Mouse (Mus musculus) midbrain, embryonic 11.5 days (tissue): ENCODE results near the gene Selplg. TPM values are rescaled to one million over a fixed set of nuclear protein-coding genes. Genes with fewer than 3 reads are reported as not detected.

Experiments
- ATAC-seq: fragments of 200-750 bp; cut with Nextera tagmentation; 2 replicates; pipeline ENCODE4 v1.8.0; 2017; ENCODE audit warnings: moderate TSS enrichment, moderate library complexity; ENCODE audit not compliant: low FRiP score
- DNase-seq: peaks from one replicate; pipeline ENCODE4 v3.0.0; 2015; ENCODE audit warnings: low spot score; ENCODE audit errors: missing footprints
- H3K27ac ChIP-seq: fragments of 300-500 bp; sonication (generic); 2 replicates; pipeline ENCODE4 v1.5.1; 2014; ENCODE audit warnings: low read depth, low read length
- H3K27me3 ChIP-seq: fragments of 300-500 bp; sonication (generic); 2 replicates; pipeline ENCODE4 v1.6.1; 2014; ENCODE audit warnings: mild to moderate bottlenecking, low read length, moderate library complexity, mixed read lengths; ENCODE audit not compliant: control insufficient read depth, insufficient read depth
- H3K36me3 ChIP-seq: fragments of 300-500 bp; sonication (generic); 2 replicates; pipeline ENCODE4 v1.6.1; 2014; ENCODE audit warnings: mild to moderate bottlenecking, low read length, moderate library complexity, mixed read lengths; ENCODE audit not compliant: control insufficient read depth, insufficient read depth
- H3K4me1 ChIP-seq: fragments of 300-500 bp; sonication (generic); 2 replicates; pipeline ENCODE4 v1.6.1; 2014; ENCODE audit warnings: low read length; ENCODE audit not compliant: control insufficient read depth, insufficient read depth
- H3K4me2 ChIP-seq: fragments of 300-500 bp; sonication (generic); 2 replicates; pipeline ENCODE4 v1.6.1; 2014; ENCODE audit warnings: mild to moderate bottlenecking, moderate library complexity
- H3K4me3 ChIP-seq: fragments of 300-500 bp; sonication (generic); 2 replicates; pipeline ENCODE4 v1.5.1; 2014; ENCODE audit warnings: low read depth, low read length
- H3K9ac ChIP-seq: fragments of 300-500 bp; sonication (generic); 2 replicates; pipeline ENCODE4 v1.6.1; 2014; ENCODE audit warnings: low read length
- H3K9me3 ChIP-seq: fragments of 300-500 bp; sonication (generic); 2 replicates; pipeline ENCODE4 v1.6.1; 2016; ENCODE audit warnings: low read length; ENCODE audit not compliant: control insufficient read depth
- WGBS: fragments of 180-500 bp; shearing (Covaris S2); extraction: QIAGEN DNeasy Blood & Tissue Kit; methylation state at CpG from one replicate; pipeline ENCODE4 v1.1.7; 2014; 5-methylcytosine and 5-hydroxymethylcytosine counted together
- polyA plus RNA-seq: library from polyadenylated mRNA; unstranded; fragments of >200 nt; fragmentation: Nextera tagmentation; extraction: Ambion mirVana; gene quantifications from 2 replicates; pipeline ENCODE4 v1.2.1, GENCODE M21; 2014

The Selplg gene
- polyA plus RNA-seq, 1 experiment from 2014 or later = 1.3 TPM

DNA sequence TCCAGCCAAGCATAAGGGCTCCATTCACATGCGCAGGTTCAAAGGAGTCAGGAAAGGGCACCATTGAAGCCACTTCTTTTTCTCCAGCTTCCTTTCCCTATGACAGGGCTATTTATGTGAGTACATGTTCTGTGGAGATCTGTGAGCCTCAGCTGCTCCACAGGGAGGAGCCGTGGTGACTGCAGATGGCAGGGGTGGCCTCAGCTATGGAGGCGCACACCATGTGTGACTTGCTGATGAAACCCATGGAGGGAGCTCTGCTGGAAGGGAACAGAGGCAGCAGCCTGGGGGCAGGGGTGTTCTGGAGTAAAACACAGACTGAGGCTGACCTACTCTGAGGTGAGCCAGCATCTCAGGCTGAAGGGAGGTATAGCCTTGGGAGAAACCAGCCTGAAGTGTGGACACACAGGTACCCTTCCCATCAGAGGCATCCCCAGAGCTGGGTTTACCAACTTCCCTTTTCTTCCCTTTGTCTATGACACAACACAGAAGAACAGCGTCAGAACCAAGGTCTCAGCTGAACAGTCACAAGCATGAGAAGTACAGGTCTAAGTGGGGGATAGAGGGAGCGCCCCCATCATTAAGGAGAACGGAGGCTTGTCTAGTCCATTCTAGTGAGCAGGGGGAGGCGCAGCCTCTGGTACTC lies 39.6 kb upstream of the Selplg start:
- no peak for ATAC-seq
- 80% methylated on average over 7 of the region's 7 CpGs for WGBS
- Histone ChIP-seq H3K27ac (peak overlapping the region; percentile 99), H3K9me3 (no peaks in the 10 kb centered on the region), H3K4me1 (peaks cover 45% of the 10 kb centered on the region), H3K4me3 (no peak overlapping the region), H3K4me2 (no peak overlapping the region; the same call in 1 of the 2 replicates), H3K36me3 (no peaks in the 10 kb centered on the region; the same call in 1 of the 2 replicates), H3K27me3 (no peaks in the 10 kb centered on the region), H3K9ac (peak overlapping the region; percentile 48)
- DNase-seq = no peak

DNA sequence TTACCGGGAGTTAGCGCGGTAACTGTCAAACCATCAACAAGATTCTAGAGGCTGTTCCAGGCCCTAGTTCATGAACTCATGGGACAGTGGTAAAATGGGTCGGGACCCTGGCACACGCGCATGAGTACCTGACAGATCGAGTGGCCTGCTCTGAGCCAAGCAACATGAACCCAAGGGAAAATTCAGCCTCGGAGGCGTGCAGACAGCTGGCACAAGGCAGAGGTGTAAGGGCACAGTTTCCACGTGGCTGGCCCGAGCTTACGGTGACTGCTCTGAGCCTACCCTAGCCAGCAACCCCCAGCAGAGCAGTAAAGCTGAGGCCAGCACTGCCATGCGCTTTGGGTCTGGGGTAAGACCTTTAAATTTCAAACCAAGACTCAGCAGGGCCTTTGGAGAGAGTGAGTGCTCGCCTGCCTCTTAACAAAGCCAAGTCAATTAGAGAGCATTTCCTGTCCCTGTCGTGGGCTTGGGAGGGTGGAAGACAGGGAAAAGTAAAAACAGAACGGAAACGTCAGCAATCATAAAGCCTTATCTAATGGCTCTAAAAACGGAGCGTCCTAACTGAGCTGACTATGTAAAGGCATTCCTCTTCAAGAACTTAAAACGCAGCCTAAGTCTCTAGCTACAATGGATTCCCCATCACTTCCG lies 38.1 kb upstream of the Selplg start:
- Histone ChIP-seq H3K9ac (peak overlapping the region; percentile 14; the same call in 1 of the 2 replicates), H3K27ac (0 out of 2 replicates have a peak overlapping the region, but pooled peaks have one; percentile 99), H3K4me1 (peaks cover 45% of the 10 kb centered on the region), H3K9me3 (no peaks in the 10 kb centered on the region), H3K4me3 (no peak overlapping the region), H3K36me3 (no peaks in the 10 kb centered on the region), H3K4me2 (no peak overlapping the region), H3K27me3 (no peaks in the 10 kb centered on the region)
- 58% methylated on average over 21 of the region's 21 CpGs for WGBS
- no peak for ATAC-seq
- no peak for DNase-seq

DNA sequence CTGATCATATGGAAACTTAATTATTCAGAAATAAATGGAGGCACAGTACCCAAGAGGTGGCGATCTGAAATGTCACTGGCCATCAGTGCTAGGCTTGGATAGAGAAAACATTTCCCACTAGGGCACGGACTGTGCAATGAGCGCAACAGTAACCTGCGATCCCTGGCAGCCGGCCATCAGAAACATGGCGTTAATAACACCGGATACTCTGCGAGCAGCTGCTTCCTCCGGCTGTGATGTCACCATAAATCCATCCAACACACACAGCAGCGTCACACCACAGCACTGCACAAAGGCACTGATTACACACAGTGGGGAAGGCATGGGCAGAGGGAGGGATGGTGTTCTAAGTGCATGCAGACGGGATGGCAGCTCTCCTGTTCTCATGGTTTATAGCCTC lies 36.7 kb upstream of the Selplg start:
- H3K36me3 ChIP-seq = peaks cover 10% of the 10 kb centered on the region
- no peak for DNase-seq
- ATAC-seq = no peak
- no peak overlapping the region for H3K4me2 ChIP-seq
- no peaks in the 10 kb centered on the region for H3K9me3 ChIP-seq
- no peaks in the 10 kb centered on the region for H3K27me3 ChIP-seq
- no peak overlapping the region for H3K9ac ChIP-seq
- no peak overlapping the region for H3K4me3 ChIP-seq
- 82% methylated on average over 11 of the region's 11 CpGs for WGBS
- no peak overlapping the region for H3K27ac ChIP-seq
- peaks cover 36% of the 10 kb centered on the region for H3K4me1 ChIP-seq

DNA sequence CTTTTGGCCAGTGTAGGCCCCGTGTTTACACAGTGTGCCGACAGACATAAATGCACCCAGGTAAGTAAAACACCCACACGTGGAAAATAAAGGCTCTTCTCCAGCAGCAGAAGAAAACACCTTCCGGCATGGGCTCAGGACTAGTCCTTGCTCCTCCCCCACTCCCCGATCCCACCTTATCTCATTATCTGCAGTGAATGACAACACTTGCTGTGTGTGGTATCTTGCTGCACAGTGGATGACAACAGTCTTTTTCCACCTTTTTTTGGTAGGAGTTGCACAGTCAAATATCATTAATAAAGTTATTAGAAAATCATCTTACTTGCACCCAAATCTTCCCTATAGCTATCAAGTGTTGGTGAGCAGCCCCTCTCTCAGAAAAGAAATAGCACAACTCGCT lies 32.5 kb upstream of the Selplg start:
- ATAC-seq = no peak
- H3K27ac ChIP-seq = no peak overlapping the region

DNA sequence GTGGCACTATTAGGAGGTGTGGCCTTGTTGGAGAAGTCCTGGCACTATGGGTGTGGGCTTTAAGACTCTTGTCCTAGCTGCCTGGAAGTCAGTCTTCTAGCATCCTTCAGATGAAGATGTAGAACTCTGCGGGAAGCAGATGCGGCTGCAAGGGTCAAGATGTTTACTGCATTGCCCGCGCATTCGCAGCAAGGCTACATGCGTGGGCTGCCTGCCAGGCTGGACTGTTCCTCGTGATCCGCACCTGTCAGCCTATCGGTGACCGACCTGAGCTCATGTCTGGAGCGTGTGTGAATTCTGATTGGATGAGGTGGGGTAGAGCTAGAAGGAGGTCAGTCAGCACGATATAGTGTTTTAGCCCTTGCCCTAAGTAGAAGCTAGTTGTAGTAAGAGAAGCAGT lies 31.6 kb upstream of the Selplg start:
- 96% methylated on average over 12 of the region's 12 CpGs for WGBS
- ATAC-seq (no peak), DNase-seq (no peak)
- H3K27me3 ChIP-seq = no peaks in the 10 kb centered on the region
- no peak overlapping the region for H3K4me3 ChIP-seq
- no peaks in the 10 kb centered on the region for H3K4me1 ChIP-seq
- no peak overlapping the region for H3K4me2 ChIP-seq
- H3K36me3 ChIP-seq = peaks cover 12% of the 10 kb centered on the region
- H3K9me3 ChIP-seq = no peaks in the 10 kb centered on the region
- H3K9ac ChIP-seq = no peak overlapping the region
- no peak overlapping the region for H3K27ac ChIP-seq

More for the DNA sequence above, 32.5 kb upstream of the Selplg start:
- no peak overlapping the region for H3K9ac ChIP-seq
- WGBS = 91% methylated on average over 6 of the region's 6 CpGs
- no peak overlapping the region for H3K4me3 ChIP-seq
- peaks cover 12% of the 10 kb centered on the region for H3K36me3 ChIP-seq
- no peak overlapping the region for H3K4me2 ChIP-seq
- H3K4me1 ChIP-seq = no peaks in the 10 kb centered on the region
- no peaks in the 10 kb centered on the region for H3K9me3 ChIP-seq
- DNase-seq = no peak
- no peaks in the 10 kb centered on the region for H3K27me3 ChIP-seq

DNA sequence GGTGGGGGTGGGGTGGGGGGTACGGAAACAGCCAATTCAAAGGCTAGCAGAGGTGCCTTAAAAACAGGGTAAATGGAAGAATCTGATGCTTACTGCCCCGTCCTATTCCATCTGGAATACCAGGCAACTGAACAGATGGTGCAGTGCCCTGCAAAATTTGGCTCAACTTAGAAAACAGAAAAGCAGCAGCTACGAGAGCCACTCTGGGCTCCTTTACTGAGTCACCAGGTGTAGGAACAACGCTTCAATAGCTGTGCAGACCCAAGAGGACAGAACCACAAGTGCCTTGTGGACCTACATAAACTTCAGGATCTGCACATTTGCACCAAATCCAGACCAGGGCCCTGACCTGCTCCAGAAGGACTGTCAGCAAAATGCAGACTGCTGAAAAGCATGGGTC lies 30.0 kb upstream of the Selplg start:
- Histone ChIP-seq H3K27ac (no peak overlapping the region), H3K27me3 (no peaks in the 10 kb centered on the region)
- no peak for ATAC-seq

DNA sequence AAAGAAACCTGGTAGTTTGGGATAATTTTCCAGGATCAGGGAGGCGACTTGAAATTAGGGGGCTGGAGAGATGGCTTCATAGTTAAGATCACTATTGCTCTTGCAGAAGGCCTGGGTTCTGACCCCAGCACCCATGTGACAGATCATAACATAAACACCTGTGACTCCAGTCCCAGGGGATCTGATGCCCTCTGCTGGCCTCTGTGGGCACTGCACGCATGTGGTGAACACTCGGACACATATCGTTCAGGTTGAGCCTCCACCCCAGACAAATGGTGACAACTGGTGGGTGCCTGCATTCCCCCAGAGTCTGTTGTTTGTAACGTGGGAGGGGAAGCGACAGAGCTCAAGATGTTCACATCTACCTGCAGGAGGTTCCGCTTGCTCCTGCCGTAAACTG lies 28.9 kb upstream of the Selplg start:
- no peak overlapping the region for H3K4me2 ChIP-seq
- DNase-seq (no peak), ATAC-seq (no peak)
- 93% methylated on average over 8 of the region's 8 CpGs for WGBS
- H3K9me3 ChIP-seq = no peaks in the 10 kb centered on the region
- H3K27ac ChIP-seq = no peak overlapping the region
- no peaks in the 10 kb centered on the region for H3K27me3 ChIP-seq
- H3K4me3 ChIP-seq = no peak overlapping the region
- H3K9ac ChIP-seq = no peak overlapping the region
- peaks cover 12% of the 10 kb centered on the region for H3K36me3 ChIP-seq
- H3K4me1 ChIP-seq = peaks cover 4% of the 10 kb centered on the region

More for the DNA sequence above, 30.0 kb upstream of the Selplg start:
- no peak overlapping the region for H3K9ac ChIP-seq
- H3K4me2 ChIP-seq = no peak overlapping the region
- H3K4me1 ChIP-seq = no peaks in the 10 kb centered on the region
- DNase-seq = no peak
- WGBS = 90% methylated on average over 4 of the region's 4 CpGs
- no peak overlapping the region for H3K4me3 ChIP-seq
- no peaks in the 10 kb centered on the region for H3K9me3 ChIP-seq
- H3K36me3 ChIP-seq = peaks cover 12% of the 10 kb centered on the region

DNA sequence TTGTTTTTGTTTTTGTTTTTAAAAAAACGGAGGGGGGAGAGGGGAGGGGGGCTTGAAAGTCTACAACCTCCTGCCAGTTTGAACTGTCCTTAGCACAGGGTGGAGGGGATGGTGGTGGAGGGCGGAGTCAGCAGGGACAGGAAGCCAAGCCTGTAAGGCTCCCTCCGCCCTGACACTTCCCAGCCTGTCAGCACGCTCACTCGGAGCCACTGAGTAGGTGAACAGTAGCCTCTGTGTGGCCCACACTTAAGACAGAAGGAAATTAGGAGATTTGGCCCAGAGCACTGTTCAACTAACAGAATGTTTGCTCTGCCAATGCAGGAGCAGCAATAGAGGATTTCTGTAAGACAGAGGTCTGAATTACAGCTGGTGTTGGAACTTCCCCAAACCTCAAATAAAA lies 26.5 kb upstream of the Selplg start:
- H3K9me3 ChIP-seq = no peaks in the 10 kb centered on the region
- no peak overlapping the region for H3K9ac ChIP-seq
- H3K4me1 ChIP-seq = peaks cover 11% of the 10 kb centered on the region
- no peak overlapping the region for H3K4me3 ChIP-seq
- ATAC-seq = no peak
- no peak overlapping the region for H3K4me2 ChIP-seq
- H3K27me3 ChIP-seq = no peaks in the 10 kb centered on the region
- WGBS = 72% methylated on average over 5 of the region's 5 CpGs
- DNase-seq = no peak
- peaks cover 2% of the 10 kb centered on the region; the same call in 1 of the 2 replicates for H3K36me3 ChIP-seq
- H3K27ac ChIP-seq = no peak overlapping the region

DNA sequence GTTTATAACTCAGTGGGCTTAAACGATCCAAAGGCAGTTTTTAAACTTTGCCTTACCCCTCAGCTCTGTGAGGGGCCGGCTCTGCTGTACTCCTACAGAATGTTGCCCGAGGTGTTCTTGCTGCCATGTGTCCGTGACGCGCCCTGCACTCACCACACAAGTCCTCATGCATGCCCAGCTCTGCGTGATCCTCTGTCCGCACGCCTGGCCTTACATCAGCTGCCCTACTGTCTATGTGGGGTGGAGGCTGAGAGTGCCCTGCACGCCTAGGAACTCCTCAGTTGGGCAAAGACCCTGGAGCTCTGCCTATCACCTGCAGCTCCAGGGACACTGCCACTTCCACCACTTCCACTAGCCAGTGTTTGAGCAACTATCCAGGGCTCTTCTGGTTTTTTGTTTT lies 26.1 kb upstream of the Selplg start:
- Histone ChIP-seq H3K4me3 (no peak overlapping the region), H3K36me3 (peaks cover 2% of the 10 kb centered on the region; the same call in 1 of the 2 replicates), H3K9me3 (no peaks in the 10 kb centered on the region), H3K27ac (no peak overlapping the region), H3K4me2 (no peak overlapping the region), H3K9ac (no peak overlapping the region), H3K4me1 (peaks cover 11% of the 10 kb centered on the region), H3K27me3 (no peaks in the 10 kb centered on the region)
- DNase-seq = no peak
- 81% methylated on average over 10 of the region's 10 CpGs for WGBS
- no peak for ATAC-seq
